Mouse (Mus musculus) spleen, postnatal 36 days (tissue): ENCODE data around the gene Cetn4.

Experiments used
- DNase-seq, 2 experiments: peaks; one replicate each; pipeline ENCODE4 v3.0.0; 2022; ENCODE audit warnings: low spot score in 2 of 2, mixed read lengths in 1 of 2

Gene Cetn4

DNA sequence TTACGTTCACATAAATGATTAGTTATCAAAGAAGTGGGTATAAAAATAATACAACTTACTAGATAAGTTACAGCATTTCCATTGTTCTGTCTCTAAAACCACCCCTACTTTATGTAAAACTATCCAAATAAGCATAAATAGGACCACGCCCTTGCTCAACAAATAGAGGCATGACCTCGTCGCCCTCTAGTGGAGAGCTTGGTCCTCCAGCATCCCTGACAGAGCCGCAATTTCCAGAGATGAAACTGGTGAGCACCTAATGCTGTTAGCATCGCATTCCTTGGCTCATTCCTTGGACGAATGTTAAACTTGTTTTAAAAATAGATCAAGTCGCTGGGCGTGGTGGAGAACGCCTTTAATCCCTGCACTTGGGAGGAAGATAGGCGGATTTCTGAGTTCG is 9.8 kb downstream of the Cetn4 start:
- DNase-seq, result peak; percentile 29 to 46

DNA sequence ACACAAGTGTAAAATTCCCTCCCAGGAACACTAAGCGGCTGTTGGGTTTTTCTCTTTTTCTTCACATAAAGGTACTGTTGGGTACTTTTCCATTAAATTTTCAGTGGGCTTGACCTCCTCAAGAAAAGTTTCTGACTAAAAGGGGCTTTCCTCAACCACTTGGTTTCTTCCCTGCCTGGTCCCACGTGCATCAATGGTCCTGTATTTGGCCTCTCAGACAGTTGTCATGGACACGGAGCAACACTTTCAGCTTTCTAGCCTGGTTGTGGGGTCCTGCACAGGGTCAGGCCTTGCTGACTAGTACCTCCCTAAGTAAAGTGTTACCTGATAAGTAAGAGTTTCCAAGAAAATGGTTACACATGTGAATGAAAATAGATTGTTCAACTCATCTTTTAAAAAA is 13.0 kb downstream of the Cetn4 start:
- DNase-seq, result no peak

DNA sequence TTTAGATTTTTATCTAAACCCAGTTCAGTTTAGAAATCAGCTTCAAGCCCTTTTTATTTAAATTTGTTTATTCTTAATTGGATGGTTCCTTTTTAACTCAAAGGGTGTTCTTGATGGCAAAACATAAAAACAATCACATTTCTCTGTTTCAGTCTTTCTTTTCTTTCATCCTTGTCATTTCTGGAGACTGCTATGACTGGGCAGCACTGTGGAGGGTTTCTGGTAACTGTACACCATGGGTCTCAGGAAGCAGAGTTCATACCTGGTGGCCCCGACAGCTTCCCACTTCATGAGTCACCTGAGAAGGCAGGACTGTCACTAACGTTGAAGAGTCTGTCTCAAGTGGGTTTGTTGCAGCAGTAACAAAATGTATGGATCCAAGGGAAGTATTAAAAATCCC is 19.9 kb downstream of the Cetn4 start:
- no peak for DNase-seq

DNA sequence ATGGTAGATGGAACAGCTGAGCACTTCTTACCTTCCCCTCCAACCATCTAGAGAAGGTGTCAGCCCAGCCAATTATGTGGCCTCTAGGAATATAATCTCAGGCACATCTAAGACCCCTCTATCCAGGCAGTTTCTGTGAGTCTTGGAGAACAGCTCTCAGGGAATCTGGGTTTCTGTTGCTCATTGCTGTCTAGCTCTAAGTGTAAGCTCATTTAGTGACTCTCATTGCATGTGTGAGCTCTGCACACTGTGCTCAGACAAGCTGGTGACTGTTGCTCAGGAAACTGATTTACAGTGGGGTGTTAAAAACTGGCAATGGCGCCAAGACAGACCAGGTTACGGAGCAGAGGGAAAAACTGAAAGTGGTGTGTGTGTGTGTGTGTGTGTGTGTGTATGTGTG is 20.6 kb downstream of the Cetn4 start:
- no peak for DNase-seq

DNA sequence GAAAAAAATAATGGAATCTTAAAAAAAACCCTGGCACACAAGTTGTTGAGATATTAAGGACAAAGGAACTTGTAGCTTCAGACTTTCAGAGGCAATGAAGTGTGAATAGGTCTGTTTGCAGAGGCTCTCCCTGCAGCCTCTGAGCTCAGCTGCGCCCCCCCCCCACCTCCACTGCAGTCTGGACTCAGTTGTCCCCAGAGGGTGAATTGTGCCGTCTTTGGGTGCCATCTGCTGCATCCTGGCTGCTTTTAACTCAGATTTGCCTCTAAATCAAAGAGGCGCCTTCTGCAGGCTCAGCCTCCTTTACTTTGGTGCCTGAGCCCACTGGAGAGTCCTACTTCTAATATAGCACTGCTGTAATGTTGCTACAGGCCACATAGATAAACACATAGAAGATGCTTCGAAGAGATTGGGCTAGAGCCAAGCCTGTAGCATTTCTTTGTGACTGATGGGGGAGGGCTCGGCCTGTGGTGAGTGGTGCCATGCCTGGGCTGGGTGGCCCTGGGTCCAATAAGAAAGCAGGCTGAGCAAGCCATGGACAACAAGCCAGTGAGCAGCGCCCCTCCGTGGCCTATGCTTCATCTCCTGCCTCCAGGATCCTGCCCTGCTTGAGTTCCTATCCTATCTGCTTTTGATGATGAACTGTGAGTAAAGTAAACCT is 21.5 kb downstream of the Cetn4 start:
- no peak for DNase-seq

DNA sequence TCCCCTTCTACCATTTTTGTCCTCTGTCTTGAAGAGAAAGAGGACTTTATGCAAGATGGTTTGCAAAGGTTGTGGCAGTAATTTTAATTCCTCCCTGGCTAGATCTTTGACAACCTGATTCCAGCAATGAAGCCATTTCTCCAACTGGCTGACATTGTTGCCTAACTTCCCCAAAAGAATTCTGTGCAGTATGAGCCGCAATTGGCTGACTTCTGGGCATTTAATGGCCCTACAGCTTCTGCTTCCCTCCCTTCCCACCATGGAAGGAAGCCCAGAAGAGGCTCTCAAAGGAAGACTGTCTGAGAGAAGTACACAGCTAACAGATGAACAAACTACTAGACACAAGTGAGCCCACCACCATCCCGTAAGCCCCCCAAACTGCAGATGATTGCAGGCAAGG is 23.3 kb downstream of the Cetn4 start:
- DNase-seq, result no peak

DNA sequence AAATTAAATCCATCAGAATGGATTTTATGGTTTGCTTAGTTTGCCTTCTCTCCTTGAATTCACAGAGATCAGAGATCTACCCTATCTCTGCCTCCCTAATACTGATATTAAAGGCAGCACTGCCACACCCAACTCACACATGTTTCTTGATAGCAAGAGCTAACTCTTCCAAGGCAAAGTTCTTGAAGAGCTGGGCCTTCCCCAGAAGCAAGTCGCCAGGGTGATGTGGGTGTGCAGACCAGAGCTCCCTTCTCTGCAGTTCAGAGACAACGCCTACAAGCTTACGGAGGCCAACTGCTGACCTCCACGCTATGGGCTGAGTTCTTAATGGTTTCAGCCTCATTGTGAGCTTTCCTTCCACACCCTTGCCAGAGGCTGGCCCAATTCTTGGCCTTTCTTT is 29.3 kb downstream of the Cetn4 start:
- DNase-seq, result no peak

DNA sequence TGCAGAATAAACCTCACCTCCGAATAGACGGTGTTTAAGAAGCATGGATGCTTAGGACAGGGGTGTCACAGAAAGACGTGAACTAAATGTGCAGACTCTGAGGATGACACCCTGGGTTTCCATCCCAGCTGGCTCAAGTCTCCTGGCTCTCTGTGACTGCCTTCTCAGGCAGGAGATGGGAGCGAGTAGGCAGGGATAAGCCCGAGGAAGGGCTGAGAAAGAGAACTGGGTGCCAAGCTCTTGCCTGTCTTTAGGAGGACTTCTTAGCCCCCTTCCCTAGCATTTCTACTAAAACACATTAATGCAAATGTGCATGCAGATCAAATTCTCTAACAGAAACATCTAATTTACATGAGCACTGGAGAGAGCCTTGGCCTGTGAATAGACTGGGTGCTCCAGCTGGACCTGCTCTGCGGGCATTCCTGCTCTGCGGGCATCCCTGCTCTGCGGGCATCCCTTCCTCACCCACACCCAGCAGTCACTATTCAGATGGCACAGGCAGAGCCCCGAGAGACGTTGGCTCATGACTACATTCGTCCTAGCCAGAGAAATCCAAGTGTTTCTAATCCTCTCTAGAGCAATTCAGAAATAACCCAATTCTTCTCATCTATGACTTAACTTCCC is 30.1 kb downstream of the Cetn4 start:
- DNase-seq, result no peak

DNA sequence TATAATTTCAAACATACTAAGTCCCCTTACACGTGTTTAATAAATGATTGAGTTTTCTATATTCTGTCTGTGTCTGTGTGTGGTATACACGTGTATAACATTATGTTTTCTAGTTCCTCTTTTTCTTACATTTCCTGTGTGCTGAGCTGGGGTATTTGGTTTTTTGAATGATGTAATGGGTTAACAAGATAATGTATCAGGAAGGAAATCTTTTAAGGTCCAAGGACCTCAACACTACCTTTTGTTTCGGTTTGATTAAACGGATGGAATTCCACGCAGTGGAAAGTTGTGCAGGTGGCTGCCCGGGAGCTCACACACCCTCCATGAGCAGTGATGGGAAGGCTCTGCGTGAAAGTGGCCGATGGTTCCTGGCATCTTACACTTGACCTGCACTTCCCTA is 31.6 kb downstream of the Cetn4 start:
- DNase-seq, result peak; percentile 27 to 42

DNA sequence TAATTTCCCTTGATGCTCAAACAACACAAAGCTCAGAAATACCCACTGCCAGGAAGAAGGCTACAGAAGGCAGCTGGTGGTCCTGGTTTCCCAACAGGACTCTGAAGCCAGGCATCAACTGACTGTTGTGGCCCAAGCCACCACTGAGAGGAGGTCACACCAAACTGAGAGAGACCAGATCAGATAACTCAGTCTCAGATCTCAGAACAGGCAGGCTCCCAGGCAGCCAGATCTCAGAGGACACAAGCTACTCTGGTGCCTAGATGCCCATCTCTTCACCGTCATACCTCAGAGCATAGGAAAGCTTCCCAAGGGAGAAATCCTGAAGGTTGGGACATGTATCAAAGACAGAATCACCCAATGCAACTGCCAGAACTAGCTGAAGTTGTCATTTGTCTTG is 32.3 kb downstream of the Cetn4 start:
- DNase-seq, result no peak

DNA sequence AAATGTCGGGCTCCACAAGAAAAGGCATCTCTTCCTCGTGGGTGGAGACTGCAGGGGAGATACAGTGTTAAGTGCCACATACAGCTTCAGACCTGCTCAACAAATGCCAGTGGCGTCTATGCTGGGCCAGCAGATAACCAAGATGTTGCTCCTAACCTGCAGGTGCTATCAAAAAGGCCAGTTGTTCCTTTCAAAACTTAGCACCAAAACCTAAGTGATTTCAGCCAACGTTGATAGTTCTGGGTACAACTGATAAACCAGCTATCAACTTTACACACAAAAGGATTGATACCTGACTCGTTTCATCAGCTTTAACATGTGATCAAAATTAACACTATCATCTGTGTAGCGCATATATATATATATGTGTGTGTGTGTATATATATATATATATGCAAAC is 37.8 kb downstream of the Cetn4 start:
- DNase-seq, result no peak

DNA sequence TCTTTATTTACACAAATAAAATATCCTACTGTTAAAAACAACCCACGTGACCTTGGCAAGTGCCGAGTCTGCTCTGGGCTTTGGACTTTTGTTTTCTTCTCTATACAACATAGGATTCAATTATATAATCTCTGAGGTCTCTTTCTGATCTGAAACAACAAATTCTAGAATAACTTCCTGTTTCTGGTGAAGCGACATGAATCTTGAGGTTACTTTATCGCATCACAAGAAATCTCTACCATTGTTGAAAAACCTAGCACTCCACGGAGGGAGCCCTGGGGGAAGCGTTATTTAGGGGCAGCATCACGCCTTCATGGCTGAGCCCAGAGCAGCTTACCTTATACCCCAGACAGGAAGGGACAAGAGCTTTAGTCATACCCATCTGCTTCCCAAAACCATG is 39.4 kb downstream of the Cetn4 start:
- no peak for DNase-seq

DNA sequence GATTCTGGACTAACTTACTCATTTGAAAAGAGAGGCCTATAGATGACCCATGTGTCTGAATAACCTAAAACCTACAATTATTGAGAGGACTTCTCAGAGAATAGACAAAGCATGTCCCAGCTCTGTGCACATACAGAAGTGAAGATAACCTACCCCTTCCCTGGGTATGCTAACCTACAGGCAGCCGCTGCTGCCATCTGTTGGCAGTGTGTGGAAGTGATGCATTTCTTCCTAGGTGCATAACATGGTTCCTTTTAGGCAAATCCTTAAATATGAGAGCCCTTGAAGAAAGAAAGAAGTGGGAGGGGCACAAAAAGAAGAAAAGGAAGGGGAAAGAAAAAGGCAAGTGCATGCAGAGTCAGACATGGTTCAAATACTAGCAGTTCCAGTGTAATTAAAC is 41.3 kb downstream of the Cetn4 start:
- peak; percentile 29 to 38 for DNase-seq

DNA sequence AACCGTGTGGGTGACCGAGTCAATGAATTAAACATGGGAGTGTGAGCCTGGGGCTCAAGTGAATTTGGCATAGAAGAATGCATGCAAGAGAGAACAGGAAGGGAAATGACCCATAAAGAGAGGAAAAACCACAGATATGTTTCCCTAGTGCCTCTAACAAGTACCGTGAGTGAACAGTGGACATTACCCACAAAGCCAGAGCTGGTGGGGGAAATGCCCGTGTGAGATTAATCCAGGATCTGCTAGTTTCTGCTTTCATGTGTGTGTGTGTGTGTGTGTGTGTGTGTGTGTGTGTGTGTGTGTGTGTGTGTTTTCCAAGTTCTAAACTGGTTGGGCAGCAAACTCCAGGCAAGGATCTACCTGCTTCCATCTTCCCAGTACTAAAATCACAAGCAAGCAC is 42.6 kb downstream of the Cetn4 start:
- DNase-seq, result no peak

DNA sequence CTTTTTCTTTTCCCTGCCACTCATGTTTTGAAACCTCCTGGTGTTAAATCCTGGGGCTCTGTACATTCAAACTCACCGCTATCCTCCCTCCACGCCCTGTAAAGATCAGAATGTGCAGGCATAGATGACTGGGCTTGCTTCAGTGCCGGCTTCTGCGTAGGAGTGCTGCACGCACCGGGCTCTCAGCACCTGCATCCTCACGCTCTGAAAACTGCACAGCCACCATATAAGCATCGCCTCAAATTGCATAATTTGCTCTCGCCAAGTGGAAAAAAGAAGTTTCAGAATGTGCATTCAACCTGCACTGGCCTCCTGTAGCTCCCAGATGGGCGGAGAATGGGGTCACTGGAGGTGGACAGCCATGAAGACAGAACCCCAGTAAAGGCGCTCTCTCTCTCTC is 44.2 kb downstream of the Cetn4 start:
- no peak for DNase-seq

DNA sequence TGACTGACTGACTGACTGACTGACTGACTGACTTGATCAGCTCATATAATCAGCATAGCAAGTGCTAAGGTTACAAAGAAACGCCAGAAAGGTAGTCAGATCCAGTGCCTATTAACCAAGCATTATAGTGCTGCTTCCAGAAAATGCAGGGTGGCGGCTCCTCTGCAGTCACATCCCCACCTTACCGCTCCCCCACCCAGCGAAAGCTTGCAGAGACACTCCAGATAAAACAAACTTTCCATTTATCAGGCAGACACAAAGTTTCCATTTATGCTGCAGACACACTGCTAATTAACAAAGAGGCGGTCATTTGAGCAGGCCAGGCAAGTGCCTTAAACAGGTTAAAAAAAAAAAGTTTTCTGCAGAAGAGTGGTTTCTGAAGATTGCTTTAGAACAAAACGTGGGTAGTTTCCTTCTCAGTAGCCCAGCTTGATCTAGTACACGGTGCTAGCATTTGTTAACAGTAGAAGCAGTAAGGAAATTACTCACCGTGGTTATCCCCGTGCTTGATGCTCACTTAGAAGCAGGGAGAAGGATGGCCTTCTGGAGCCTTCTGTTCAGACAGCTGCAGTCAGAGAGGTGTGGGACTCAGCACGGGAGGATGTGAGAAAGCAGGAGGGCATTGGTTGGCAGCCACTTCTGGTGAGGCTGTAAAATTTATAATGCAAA is 53.0 kb downstream of the Cetn4 start:
- DNase-seq, result no peak

DNA sequence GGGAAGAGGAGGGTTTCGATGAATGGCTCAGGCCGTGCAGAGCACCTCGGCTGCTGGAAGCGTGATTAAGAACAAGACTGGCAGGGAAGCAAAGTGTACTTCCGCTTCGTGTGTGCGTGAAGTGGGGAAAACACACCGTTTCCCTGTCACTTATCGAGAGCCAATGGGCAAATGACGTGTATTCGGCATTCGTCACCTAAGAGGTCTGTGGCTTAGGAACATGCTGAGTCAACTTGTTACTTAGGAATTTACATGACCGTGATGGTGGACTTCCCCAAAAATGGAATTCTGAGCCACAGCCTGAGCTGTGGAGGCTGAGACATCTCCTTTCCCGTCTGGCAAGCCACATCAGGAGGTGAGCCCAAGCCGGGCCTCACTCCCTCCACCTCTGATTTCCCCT is 54.7 kb downstream of the Cetn4 start:
- no peak for DNase-seq
